Mouse (Mus musculus): ENCODE measurements around the gene Exd2. TPM values are rescaled to one million over a fixed set of nuclear protein-coding genes. Genes with fewer than 3 reads are reported as not detected.
A peak's percentile ranks its signal among the peaks of the same experiment; 100 is the strongest.
"Not testable (repeated sequence)": the region's sequence is repeated elsewhere in the genome, so short reads cannot be mapped to it uniquely, and the experiment has no call there.

The Exd2 gene
- 10 to 100 TPM; 29.6 to 43.4 TPM for total RNA-seq (2021)
- long read RNA-seq, experiment 1, transcript Exd2-201 (9 exons, 3,310 nt): major isoform, 13 of 39 reads
- long read RNA-seq, experiment 1, partial matches to known transcripts: 2 of 39 reads
- long read RNA-seq, experiment 1, other reads (novel, unspliced or antisense): 24 of 39 reads
- long read RNA-seq, experiment 2, transcript Exd2-201 (9 exons, 3,310 nt): major isoform, 8 of 31 reads
- long read RNA-seq, experiment 2, partial matches to known transcripts: 2 of 31 reads
- long read RNA-seq, experiment 2, other reads (novel, unspliced or antisense): 21 of 31 reads

DNA sequence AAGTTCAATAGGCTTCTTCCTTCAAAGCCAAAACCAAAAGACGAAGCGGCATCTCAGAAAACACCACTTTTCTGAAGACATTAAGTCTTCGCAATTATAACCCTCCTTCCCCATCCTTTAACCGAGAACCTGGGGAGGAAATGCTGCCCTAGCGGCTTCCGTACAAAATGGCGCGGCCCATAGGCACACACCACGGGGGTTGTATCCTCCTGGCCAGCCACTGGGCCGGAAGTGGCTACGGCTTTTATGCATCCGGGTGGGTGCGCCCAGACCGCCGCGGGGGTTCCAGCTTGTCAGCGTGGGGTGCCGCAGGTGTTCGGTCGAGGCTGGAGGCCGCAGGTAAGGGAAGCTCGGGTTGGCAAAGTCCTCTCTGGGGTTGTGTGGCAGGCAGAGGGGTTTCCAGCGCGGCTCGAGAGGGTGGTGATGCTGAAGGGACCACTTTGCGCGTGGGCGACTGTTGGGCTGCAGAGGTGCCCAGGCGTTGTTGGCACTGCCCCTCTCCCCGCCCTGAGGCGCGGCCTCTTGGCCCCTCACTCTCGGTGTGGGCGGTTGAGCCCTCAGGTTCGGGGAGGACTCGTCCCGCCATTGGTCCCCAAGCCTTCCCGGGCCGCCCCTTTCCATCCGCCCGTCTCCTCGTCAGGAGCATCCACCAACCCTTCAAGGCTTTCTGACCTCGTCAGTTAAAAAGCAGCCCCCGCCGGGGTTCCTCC lies at the start of gene Exd2:
Gene Exd2, plus strand, starts transcription at position 154 of the 710 bp plus-strand sequence.
- DNase-seq: peak; percentile 86

DNA sequence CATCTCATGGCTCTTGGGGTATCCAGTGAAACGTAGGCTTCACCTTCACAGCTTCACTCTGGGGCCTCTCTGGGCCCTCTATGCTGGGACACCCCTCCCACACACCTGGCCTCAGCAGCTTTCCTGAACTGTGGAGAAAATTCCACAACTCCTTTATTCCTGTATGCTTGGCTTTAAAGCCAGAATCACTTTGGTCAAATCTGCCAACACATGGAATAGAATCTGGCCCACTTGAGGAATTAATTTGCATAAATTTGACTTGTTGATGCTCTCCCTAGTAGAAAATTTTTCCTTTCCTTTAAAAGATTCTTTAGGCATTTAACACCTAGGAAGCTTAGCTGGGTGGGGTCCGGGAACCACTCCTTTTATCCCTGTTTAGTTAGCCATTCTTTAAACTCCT lies 47.8 kb upstream of the Exd2 start:
- DNase-seq: no peak

DNA sequence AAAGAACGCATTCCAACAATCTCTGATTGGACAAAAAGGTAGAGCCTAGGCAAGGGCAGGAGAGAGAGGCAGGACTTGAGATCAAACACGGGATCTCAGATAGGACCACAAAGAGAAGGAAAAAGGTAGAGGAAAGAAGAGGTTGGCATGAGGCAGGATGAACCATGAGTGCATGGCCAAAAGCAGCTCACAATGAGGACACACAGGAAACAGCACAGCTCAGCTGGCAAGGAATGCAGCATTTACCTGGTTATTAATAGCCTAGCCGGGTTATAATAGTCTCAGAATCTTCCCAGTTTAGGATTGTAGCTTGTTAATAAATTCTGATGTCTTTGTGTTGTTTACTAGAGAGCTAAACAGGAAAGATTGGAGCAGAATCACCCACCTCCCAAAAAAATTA lies 35.2 kb upstream of the Exd2 start:
- no peak for DNase-seq

- DNase-seq: no peak
Measured at GRCm38 (mm10) chr12:80433266-80433665, 29.6 kb upstream of the Exd2 start.

- DNase-seq: no peak
Measured at GRCm38 (mm10) chr12:80434601-80434960, 28.3 kb upstream of the Exd2 start.

DNA sequence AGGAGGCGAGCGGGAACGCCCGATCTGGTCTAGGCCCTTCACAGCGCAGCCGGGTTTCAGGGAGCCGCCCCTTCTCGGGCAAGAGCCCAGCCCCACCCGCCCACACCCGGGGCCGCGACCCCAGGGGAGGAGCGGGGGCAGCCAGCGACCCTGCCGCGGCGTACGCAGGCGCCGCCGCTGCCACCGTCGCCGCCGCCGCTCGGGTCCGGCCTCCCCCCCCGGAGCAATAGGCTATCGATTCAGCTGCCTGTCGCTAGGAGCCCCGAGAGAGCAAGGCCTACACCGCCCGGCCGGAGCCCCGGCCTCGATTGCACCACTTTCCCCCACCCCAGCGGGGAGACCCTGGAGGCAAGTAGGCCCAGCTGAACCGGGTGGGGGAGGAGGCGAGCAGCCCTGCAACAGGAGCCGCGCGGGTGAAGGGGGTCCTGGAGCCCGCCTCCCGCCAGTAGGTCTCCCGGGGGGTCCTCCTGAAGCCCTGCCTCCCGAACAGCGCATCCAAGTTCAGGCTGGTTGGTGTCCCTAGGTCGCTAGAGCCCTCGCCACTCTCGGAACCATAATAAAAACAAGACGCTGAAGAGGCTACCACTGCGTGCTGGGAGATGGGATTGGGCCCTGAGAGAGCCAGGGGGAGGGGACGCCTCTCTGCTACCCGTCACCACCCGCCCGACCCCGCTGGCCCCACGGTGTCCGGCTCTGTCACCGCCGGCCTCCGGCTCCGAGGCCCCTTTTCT lies 27.8 kb upstream of the Exd2 start:
- peak; percentile 73 for DNase-seq

DNA sequence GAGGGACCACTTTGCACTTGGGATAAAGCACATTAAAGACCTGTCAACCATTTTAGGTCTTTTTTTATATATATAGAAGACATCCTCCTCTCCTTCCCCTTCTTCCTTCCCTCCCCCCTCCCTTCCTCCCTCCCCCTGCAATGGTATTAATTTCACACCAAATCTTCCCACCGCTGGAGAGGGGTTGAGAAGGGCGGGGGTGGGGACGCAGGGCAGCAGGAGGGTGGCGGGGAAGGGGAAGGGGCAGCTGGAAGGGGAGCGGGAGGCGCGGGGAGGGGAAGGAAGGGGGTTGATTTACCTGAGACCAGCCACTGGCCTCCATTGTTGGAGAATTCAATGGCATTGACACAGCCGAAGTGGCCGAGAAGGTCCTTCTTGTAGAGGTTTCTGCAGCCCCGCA lies 27.0 kb upstream of the Exd2 start:
- DNase-seq: no peak

DNA sequence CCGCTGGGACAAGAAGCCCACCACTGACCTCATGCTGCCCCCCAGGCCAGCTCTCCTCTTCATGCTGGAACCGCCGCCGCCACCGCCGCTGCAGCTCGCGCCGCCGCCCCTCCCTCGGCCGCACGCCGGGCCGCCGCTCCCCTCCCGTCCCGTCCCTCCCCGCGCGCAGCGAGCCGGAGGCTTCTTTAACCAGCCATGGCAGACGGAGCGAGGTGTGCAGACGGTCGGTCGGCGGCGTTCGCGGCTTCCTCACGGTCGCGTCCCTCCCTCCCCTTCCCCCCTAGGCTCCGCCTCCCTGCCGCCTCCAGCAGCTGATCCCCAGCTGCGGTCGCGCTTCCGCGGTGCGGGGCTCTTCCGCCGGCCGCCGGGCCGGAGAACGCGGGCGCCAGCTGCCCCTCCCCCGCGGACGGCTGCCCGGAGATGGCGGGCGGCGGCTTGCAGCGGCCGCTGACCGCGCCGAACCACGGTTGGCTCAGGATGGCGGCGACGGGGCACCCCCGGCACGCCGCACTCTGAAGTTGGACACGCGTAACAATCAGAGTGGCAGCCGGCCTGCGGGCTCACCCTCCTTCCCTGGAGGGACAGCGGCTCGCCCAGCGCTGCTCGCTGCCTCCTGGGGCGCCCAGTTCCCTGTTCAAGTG lies 26.4 kb upstream of the Exd2 start, which contains the start of gene Dcaf5:
Gene Dcaf5, minus strand, starts transcription at position 266 of the 641 bp plus-strand sequence.
- peak; percentile 77 for DNase-seq

DNA sequence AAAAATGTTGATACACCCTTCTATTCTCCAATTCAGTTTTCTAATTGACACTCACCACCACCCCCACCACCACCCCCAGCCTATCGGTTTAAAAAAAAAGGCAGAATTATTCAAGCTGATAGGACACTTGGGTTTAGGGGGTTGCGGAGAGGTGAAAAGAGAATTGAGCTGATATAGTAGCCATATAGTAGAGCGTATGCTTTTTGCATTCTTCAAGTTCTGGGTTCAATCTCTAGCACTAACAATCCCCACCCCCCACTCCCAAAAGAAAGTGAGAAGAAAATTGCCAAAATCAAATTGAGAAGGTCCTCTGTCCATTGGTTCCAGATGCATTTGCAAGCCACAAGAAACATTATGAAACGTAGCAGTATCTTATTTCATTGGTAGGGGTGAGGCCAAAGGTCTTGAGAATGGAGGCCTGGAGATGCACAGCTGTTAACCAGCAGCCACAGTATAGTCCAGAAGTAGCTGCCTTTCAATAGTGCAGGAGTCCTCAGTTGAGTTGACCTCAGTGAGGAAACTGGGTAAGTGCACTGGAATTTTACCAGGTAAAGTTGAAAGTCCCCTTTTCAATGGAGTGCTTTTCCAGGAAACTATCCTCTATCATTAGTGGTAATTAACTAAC lies 25.7 kb upstream of the Exd2 start:
- DNase-seq: no peak

GRCm38 (mm10) chr12:80440957-80441356 lies 21.9 kb upstream of the Exd2 start:
- DNase-seq: no peak

DNA sequence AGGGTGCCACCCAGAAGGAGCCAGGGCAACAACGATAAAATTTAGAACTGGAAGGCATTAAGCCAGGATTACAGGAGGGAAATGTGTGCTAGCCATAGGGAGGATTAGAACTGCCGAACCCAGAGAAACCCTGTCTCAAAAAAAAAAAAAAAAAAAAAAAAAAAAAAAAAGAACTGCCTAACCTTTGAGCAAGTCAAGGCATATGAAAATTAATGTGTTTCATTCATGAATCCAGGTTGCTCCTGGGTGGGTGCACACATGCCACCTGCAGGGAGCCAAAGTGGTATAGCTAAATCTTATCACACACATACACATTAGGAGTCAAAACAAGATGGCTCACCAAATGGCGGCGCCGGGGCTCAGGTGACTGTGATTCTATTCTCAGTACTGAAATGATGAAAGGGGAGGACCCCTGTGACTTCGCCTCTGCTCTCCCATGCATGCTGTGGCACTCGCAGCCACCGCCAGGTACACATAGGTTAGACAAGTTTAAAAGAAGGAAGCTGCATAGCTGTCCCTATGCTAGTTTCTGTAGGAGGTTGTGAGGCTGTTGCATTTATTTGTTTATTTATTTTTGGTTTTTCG lies 18.3 kb upstream of the Exd2 start:
- DNase-seq: no peak

DNA sequence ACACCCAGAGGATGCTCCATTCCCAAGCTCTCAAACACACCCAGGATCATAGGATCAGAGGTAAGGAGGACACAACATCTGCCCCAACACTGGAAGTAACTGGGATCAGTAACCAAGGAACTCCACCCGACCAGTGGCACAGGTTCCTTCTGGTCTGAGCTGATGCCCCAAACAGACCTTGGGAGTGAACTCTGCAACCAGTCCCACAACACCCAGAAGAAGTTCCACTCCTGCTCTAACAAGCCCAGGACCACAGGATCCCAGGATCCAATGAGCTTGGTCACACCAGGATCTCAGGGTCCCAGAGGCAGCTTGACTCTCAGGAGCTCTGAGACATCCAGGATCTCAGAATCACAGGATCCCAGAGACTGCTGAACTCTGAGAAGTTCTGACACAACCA lies 9.4 kb upstream of the Exd2 start:
- no peak for DNase-seq

GRCm38 (mm10) chr12:80458033-80458432 lies 4.9 kb upstream of the Exd2 start:
- no peak for DNase-seq

DNA sequence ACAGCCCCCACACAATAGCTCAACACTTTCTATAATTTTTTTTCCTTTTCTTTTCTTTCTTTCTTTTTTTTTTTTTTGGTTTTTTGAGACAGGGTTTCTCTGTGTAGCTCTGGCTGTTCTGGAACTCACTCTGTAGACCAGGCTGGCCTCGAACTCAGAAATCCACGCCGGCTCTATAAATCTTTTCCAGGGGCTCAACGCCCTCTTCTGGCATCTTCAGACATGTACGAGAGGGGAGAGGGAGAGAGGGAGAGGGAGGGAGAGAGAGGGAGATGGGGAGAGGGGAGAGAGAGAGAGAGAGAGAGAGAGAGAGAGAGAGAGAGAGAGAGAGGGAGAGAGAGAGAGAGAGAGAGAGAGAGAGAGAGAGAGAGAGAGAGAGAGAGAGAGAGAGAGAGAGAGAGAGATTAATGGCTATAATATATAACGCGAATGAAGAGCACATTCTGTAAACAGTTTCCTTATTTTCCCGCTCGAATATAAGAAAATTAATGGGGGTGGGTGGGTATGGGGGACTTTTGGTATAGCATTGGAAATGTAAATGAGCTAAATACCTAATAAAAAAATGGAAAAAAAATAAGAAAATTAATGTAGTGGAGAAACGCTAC lies 501 bp upstream of the Exd2 start:
- DNase-seq: not testable (repeated sequence)

DNA sequence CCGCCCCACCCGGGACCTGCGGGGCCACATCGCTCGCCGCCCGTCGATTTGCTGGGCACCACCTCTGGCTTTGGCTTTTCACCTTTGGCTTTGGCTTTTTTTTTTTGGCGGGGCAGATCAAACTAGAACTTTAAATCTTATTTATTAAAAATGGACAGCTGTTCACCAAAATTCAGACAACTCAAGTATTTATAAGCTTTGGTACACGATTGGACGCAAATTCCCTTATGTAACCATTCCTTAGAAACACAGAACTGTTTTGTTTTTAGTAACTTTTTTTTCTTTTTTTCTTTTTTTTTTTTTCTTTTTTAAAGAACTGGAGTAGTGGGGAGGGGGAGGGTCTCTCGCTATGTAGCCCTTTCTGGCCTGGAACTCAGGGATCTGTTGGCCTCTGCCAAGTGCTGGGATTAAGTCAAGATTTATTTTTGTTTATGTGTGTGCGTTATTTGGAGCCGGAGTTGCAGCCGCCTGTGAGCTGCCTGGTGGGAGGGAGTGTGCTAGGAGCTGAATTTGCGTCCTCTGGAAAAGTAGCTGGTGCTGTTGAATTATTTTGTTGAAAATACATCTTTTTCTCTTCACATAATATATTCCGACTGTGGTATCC lies 873 bp downstream of the Exd2 start:
- DNase-seq: peak; percentile 14

GRCm38 (mm10) chr12:80470206-80470605 lies 7.3 kb downstream of the Exd2 start:
- no peak for DNase-seq

GRCm38 (mm10) chr12:80471926-80472325 lies 9.0 kb downstream of the Exd2 start:
- DNase-seq: no peak

- no peak for DNase-seq
Measured at GRCm38 (mm10) chr12:80473731-80474130, 10.8 kb downstream of the Exd2 start.

- DNase-seq: no peak
Measured at GRCm38 (mm10) chr12:80479986-80480385, 17.1 kb downstream of the Exd2 start.

DNA sequence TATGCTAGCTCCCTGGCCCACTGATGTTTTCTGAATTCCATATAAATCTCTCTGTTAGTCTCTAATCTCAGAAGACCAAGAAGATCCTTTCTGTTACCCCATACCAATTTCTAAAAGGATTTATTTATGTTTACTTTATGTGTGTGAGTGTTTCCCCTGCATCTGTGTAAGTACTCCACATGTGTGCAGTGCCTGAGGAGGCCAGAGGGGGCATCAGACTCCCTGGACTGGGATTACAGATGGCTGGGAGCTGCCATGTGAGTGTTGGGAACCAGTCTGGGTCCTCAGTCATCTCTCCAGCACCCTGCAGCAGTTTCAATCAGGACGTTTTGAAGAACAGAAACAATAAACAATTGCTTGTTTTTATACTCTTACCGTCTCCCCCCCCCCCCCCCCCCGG lies 20.5 kb downstream of the Exd2 start:
- no peak for DNase-seq

DNA sequence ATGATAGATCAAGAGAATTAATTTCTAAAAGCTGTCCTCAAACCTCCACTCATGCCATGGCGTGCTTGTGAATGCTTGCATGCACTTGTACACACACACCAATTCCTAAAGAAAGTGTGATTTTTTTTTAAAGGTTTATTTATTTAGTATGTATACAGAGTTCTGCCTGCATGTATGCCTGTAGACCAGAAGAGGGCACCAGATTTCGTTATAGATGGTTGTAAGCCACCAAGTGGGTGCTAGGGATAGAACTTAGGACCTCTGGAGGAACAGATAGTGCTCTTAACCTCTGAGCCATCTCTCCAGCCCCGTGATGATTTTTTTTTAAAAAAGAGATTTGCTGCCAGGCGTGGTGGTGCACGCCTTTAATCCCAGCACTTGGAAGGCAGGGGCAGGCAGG lies 30.4 kb downstream of the Exd2 start:
- no peak for DNase-seq

All from gastrocnemius, postnatal 10 days (tissue).